Mouse (Mus musculus) myocyte (in vitro differentiated cells): Measurements from ENCODE around the gene Tmem238.

Source experiments
- MAX ChIP-seq: IDR thresholded peaks from one replicate; pipeline ENCODE4 v1.6.1; 2011; ENCODE audit warnings: low read depth, mild to moderate bottlenecking, control low read depth
- POLR2A ChIP-seq: IDR thresholded peaks from one replicate; pipeline ENCODE4 v1.6.1; 2011; ENCODE audit warnings: low read depth, mild to moderate bottlenecking, control low read depth, moderate library complexity; ENCODE audit not compliant: insufficient read length
- POLR2AphosphoS2 ChIP-seq: IDR thresholded peaks from one replicate; pipeline ENCODE4 v1.6.1; 2011; ENCODE audit warnings: low read depth, control low read depth; ENCODE audit not compliant: insufficient read length
- TCF12 ChIP-seq: IDR thresholded peaks from one replicate; pipeline ENCODE4 v1.6.1; 2011; ENCODE audit warnings: mild to moderate bottlenecking, control low read depth; ENCODE audit not compliant: poor library complexity, insufficient read depth, severe bottlenecking
- TCF3 ChIP-seq: IDR thresholded peaks from one replicate; pipeline ENCODE4 v1.6.1; 2011; ENCODE audit warnings: low read depth, control low read depth; ENCODE audit not compliant: insufficient read length

DNA sequence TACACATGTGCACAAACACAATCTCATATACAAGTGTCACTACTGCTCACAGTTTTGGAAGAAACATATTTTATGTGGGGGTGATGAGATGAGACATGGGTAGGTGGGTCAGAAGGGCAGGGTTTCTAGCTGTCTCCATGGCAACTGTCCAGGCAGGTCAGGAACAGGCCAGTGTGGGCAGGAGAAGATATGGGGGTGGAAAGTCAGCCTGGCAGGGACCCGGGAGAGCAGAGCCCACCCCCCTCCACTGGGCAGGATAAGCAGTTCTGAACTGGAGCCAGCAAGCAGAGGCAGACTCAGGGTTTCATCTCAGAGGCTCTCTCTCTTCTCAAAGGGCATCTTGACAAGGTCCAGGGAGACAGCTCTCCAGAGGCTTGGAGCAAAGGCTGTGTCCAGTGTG, 48.2 kb upstream of the Tmem238 start:
- no peak for TF ChIP-seq POLR2A
- no peak for TF ChIP-seq MAX
- no peak for TF ChIP-seq POLR2AphosphoS2
- no peak for TF ChIP-seq TCF12
- no peak for TF ChIP-seq TCF3
